Mouse (Mus musculus): ENCODE data around the gene Hydin.

GRCm38 (mm10) chr8:110482275-110482674, 215.5 kb downstream of the Hydin start:
- TF ChIP-seq POLR2A (IDR thresholded peaks at IDR 0.05; ENCODE audit: borderline replicate concordance, extremely low read depth, low read depth, low read length) (no peak), CTCF (IDR thresholded peaks at IDR 0.05; ENCODE audit: insufficient read depth, low read length) (no peak)
